Mouse (Mus musculus) intestine, embryonic 14.5 days (tissue): Measurements from ENCODE around the gene Cst9. TPM values are rescaled to one million over a fixed set of nuclear protein-coding genes. Genes with fewer than 3 reads are reported as not detected.

Experiments
- ATAC-seq: fragments of 200-750 bp; cut with Nextera tagmentation; replicated peaks from 2 replicates; pipeline ENCODE4 v1.8.0; 2017; ENCODE audit warnings: low read depth, moderate number of reproducible peaks, moderate TSS enrichment, moderate library complexity; ENCODE audit not compliant: low FRiP score, low TSS enrichment
- DNase-seq: peaks from one replicate; pipeline ENCODE4 v3.0.0-alpha.2; 2018; ENCODE audit warnings: low spot score
- H3K27ac ChIP-seq: fragments of 300-500 bp; sonication (generic); 2 replicates; pipeline ENCODE4 v1.5.1; 2014; ENCODE audit warnings: low read depth, mild to moderate bottlenecking, control low read depth
- H3K27me3 ChIP-seq: fragments of 300-500 bp; sonication (generic); replicated peaks from 2 replicates; pipeline ENCODE4 v1.6.1; 2014; ENCODE audit warnings: low read length, control low read depth; ENCODE audit not compliant: control insufficient read depth, insufficient read depth
- H3K36me3 ChIP-seq: fragments of 300-500 bp; sonication (generic); 2 replicates; pipeline ENCODE4 v1.6.1; 2014; ENCODE audit warnings: low read length, control low read depth; ENCODE audit not compliant: control insufficient read depth, insufficient read depth
- H3K4me1 ChIP-seq: fragments of 300-500 bp; sonication (generic); replicated peaks from 2 replicates; pipeline ENCODE4 v1.6.1; 2014; ENCODE audit warnings: low read length, control low read depth, mixed read lengths; ENCODE audit not compliant: control insufficient read depth, insufficient read depth
- H3K4me2 ChIP-seq: fragments of 300-500 bp; sonication (generic); 2 replicates; pipeline ENCODE4 v1.6.1; 2014; ENCODE audit warnings: low read length
- H3K4me3 ChIP-seq: fragments of 300-500 bp; sonication (generic); 2 replicates; pipeline ENCODE4 v1.5.1; 2014; ENCODE audit warnings: low read depth, low read length, control low read depth, mixed read lengths
- H3K9ac ChIP-seq: fragments of 300-500 bp; sonication (generic); 2 replicates; pipeline ENCODE4 v1.6.1; 2014; ENCODE audit warnings: mild to moderate bottlenecking, low read length
- H3K9me3 ChIP-seq: fragments of 300-500 bp; sonication (generic); 2 replicates; pipeline ENCODE4 v1.6.1; 2016; ENCODE audit warnings: low read length, control low read depth; ENCODE audit not compliant: control insufficient read depth
- WGBS: fragments of 180-500 bp; shearing (Covaris S2); extraction: QIAGEN DNeasy Blood & Tissue Kit; methylation state at CpG from one replicate; pipeline ENCODE4 v1.1.7; 2014; 5-methylcytosine and 5-hydroxymethylcytosine counted together
- polyA plus RNA-seq: library from polyadenylated mRNA; unstranded; fragments of >200 nt; fragmentation: Nextera tagmentation; extraction: Ambion mirVana; gene quantifications from 2 replicates; pipeline ENCODE4 v1.2.1, GENCODE M21; 2014

Gene Cst9
- polyA plus RNA-seq, 1 experiment from 2014 or later, result not detected

DNA sequence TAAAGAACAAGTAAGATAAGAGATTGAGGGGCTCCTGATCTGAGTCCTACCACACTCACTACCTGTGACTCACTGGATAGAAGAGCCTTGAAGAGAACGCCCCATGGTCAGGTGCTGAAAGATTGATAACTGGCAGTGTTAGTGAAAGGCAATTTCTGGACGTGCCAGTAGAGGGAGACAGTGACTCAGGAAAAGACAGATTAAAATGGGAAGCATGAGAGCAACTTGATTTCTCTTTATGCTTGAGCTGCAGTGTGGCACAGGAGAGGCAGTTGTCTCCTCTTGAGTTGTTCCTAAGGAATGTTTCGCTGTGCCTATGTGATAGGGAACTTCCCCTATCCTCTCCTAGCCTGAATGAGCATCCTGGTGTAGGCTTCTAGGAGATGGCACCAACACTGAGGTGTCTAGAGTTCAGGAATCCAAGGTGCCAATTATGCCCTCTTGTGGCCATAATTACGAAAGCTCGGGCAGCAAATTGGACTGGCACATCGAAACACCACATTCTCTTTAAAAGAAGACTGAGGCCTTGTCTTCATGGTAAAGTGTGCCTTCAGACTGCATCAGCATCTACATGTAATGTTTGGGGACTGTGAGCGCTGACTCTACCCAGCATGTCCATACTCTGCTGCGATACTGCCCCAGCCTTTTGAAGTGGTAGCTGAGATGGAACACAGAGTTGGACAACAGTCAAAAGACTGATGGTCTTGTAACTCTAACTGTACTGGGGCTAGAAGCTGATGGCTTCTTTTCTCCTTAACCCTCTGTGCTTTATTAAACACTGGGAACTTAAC is 16.4 kb downstream of the Cst9 start:
- no peak overlapping the region for H3K27ac ChIP-seq
- DNase-seq, result peak; percentile 82
- no peaks in the 10 kb centered on the region for H3K36me3 ChIP-seq
- H3K27me3 ChIP-seq, result no peaks in the 10 kb centered on the region
- no peaks in the 10 kb centered on the region for H3K4me1 ChIP-seq
- ATAC-seq, result peak; percentile 55; the same call in 1 of the 2 replicates
- 44% methylated on average over 8 of the region's 8 CpGs for WGBS
- H3K9me3 ChIP-seq, result no peaks in the 10 kb centered on the region
- no peak overlapping the region for H3K4me2 ChIP-seq
- no peak overlapping the region for H3K4me3 ChIP-seq
- H3K9ac ChIP-seq, result no peak overlapping the region

DNA sequence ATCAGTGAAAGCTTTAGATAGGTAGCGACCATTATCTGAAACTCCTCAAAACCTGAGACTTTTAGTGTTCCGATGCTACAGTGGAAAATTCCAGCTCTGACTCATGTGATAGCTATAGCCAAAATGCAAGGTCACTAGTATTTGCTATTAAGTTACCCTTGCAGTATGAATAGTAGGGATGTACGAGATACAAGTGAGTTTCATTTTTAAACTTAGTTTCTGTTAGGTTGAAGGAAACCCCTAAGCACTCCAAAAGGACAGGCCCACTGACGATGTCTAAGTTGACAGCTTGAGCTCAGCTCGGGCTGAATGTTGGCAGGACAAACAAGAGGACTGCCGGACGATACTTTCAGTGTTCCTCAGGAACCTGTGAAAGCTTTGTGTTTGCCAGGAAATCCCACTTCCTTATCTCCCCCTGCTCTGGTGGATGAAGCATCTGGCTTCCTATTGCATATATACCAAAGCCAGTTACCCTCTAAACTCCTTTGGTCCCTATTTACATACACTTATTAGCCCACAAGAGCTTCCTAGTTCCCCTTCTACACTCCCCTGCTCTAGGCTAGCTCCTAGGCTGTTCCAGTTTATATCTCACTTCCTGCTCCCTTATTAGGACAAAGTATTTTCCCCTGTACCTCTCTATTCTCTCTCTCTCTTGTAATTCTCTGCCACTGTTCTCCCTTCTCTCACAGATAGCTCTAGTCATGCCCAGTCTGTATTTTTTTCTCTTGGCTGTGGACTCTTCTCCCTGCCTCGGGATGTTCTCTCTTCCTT is 21.9 kb downstream of the Cst9 start:
- Histone ChIP-seq H3K9ac (no peak overlapping the region), H3K27ac (no peak overlapping the region), H3K27me3 (no peaks in the 10 kb centered on the region), H3K36me3 (no peaks in the 10 kb centered on the region), H3K9me3 (no peaks in the 10 kb centered on the region), H3K4me3 (no peak overlapping the region), H3K4me2 (no peak overlapping the region), H3K4me1 (no peaks in the 10 kb centered on the region)
- ATAC-seq, result no peak
- 59% methylated on average over 8 of the region's 8 CpGs for WGBS
- no peak for DNase-seq

DNA sequence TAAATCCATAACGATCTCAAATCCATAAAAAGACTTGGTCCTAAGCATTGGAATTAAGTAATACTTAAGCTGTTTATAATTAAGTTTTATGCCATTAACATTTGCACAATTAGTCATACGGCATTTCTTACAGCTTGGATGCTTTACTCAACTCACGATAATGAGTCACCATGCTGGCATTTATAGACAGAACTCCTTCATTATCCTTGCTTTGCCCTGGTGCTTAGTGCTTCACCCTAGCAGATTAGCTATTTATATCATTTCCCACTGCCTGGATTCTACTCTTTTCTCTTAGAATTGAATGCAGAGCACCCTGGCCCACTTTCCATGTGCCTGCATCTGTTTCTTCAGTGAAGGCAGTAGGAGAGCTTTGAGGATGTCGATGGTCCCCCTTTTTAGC is 22.6 kb downstream of the Cst9 start:
- ATAC-seq, result no peak
- H3K4me1 ChIP-seq, result no peaks in the 10 kb centered on the region
- DNase-seq, result no peak
- no peak overlapping the region for H3K9ac ChIP-seq
- WGBS, result 77% methylated on average over 4 of the region's 4 CpGs
- no peak overlapping the region for H3K27ac ChIP-seq
- H3K4me2 ChIP-seq, result no peak overlapping the region
- H3K27me3 ChIP-seq, result no peaks in the 10 kb centered on the region
- H3K9me3 ChIP-seq, result no peaks in the 10 kb centered on the region
- H3K4me3 ChIP-seq, result no peak overlapping the region
- H3K36me3 ChIP-seq, result no peaks in the 10 kb centered on the region

DNA sequence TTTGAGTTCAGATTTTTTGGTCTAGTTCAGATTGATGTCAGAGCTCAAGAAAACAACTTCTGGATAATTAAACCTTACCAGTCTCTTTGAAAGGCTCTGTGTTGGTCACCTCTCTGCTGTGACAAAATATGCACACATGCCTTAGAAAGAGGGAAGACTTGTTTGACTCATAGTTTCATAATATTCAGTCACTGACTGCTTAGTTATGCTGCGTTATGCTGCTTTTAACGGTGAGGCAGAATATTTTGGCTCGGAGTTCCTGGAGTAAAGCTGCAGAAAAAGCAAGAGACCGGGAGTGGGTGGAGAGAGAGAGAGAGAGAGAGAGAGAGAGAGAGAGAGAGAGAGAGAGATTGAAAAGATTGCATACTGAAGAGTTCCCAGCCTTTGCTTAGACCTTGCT is 26.0 kb downstream of the Cst9 start:
- Histone ChIP-seq H3K27me3 (no peaks in the 10 kb centered on the region), H3K9me3 (no peaks in the 10 kb centered on the region), H3K9ac (no peak overlapping the region), H3K4me3 (no peak overlapping the region), H3K27ac (no peak overlapping the region), H3K4me1 (no peaks in the 10 kb centered on the region), H3K4me2 (no peak overlapping the region), H3K36me3 (no peaks in the 10 kb centered on the region)
- ATAC-seq, result no peak
- no peak for DNase-seq
- 81% methylated on average over 4 of the region's 4 CpGs for WGBS

DNA sequence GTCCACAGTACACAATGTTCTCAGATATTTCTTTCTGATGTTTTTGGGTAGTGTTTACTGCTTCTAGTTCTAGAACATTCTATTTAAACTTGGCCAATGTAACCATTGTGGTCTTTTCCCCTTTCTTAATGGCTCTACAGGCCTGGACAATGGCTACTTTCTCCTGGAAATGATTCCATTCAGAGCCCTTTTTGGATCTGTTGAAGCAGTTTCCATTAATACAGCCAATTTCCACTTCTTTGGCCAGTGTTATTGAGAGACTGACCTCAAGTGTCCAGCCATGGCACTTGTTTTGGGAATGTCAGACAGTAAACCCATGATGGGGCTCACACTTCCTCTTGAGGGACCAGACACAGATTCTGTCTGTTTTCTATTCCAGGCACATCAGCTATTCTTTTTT is 26.7 kb downstream of the Cst9 start:
- H3K36me3 ChIP-seq, result no peaks in the 10 kb centered on the region
- H3K4me2 ChIP-seq, result no peak overlapping the region
- ATAC-seq (no peak), DNase-seq (no peak)
- no peaks in the 10 kb centered on the region for H3K9me3 ChIP-seq
- no peak overlapping the region for H3K9ac ChIP-seq
- no peak overlapping the region for H3K27ac ChIP-seq
- no peak overlapping the region for H3K4me3 ChIP-seq
- H3K4me1 ChIP-seq, result no peaks in the 10 kb centered on the region
- no peaks in the 10 kb centered on the region for H3K27me3 ChIP-seq

DNA sequence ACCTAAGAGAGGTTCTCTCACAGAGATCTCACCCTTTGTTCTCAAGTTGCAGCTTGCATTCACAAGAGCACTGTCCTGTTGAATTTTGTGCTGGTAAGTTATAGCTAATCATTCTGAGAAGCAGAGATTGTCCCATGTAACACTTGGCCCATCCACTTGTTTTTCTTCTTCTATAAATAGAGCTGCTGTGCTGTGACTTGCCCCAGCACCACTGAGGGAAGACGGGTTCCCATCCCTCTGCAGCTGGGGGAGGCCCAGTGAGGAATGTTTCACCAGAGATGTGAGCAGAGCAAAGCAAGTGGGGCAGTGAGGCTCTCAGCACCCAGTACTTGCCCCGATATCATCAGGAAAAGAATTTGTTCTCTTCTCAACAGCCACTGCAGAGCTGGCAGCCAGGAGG is 30.0 kb downstream of the Cst9 start, which contains the start of gene 9230104L09Rik:
Gene 9230104L09Rik, minus strand, starts transcription at position 73 of the 400 bp plus-strand sequence.
- H3K9ac ChIP-seq, result no peak within 1 kb of the TSS
- WGBS, result 42% methylated on average over 2 of the region's 2 CpGs
- DNase-seq (no peak), ATAC-seq (no peak)
- H3K27ac ChIP-seq, result no peak within 1 kb of the TSS
- H3K4me2 ChIP-seq, result no peak within 1 kb of the TSS
- no peaks in the 10 kb centered on the region for H3K27me3 ChIP-seq
- no peak within 1 kb of the TSS for H3K4me3 ChIP-seq
- H3K36me3 ChIP-seq, result no peaks in the 10 kb centered on the region
- H3K4me1 ChIP-seq, result no peaks in the 10 kb centered on the region
- H3K9me3 ChIP-seq, result no peaks in the 10 kb centered on the region

- Histone ChIP-seq H3K9me3 (no peaks in the 10 kb centered on the region), H3K27me3 (no peaks in the 10 kb centered on the region), H3K9ac (no peak overlapping the region), H3K4me3 (no peak overlapping the region), H3K4me1 (peaks cover 14% of the 10 kb centered on the region), H3K4me2 (no peak overlapping the region), H3K36me3 (peaks cover 18% of the 10 kb centered on the region), H3K27ac (no peak overlapping the region)
- 57% methylated on average over 1 of the region's 1 CpGs for WGBS
- DNase-seq (no peak), ATAC-seq (no peak)
Measured at GRCm38 (mm10) chr2:148868959-148869358, 34.0 kb downstream of the Cst9 start.

DNA sequence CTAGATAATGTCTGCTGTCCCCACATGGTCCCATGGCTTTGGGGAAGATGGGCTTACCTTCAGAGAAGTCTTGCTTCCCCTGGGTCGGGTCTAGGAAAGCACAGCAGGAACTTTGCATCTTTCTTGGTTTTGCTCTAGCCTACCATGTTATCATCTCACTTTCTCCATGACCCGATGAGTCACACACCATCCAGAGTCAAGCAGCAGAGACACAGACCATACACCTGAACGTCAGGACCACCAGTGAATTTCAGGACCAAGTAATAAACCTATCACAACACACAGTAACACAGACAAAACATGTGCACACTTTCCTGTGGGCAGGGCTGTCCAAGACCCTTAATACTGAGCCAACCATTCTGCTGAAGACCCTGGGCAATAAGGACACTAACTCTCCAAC is 35.6 kb downstream of the Cst9 start:
- DNase-seq (no peak), ATAC-seq (no peak)
- H3K4me1 ChIP-seq, result peaks cover 18% of the 10 kb centered on the region
- H3K9me3 ChIP-seq, result no peaks in the 10 kb centered on the region
- H3K4me2 ChIP-seq, result no peak overlapping the region
- H3K27me3 ChIP-seq, result no peaks in the 10 kb centered on the region
- WGBS, result 82% methylated on average over 3 of the region's 3 CpGs
- peaks cover 18% of the 10 kb centered on the region for H3K36me3 ChIP-seq
- no peak overlapping the region for H3K9ac ChIP-seq
- no peak overlapping the region for H3K4me3 ChIP-seq
- H3K27ac ChIP-seq, result no peak overlapping the region
